Comparison of ENCODE assay signal across 13 mouse cellular contexts in genomic region chr14:29707561-29708335, GRCm38 (mm10). TPM values are rescaled to one million over a fixed set of nuclear protein-coding genes. Genes with fewer than 3 reads are reported as not detected.
DNase-seq lines count a peak whose midpoint lies in the region; ATAC-seq and TF ChIP-seq lines count a peak whose summit lies in the region.
"Had no signal": no experiment of that assay in that cellular context is flagged by ENCODE, and none has a peak within 500 bp of the region (broad histone marks: within the 10 kb centered on the region; RNA-seq: fewer than 3 reads in every experiment).

No protein-coding gene starts in this region.

- H3K4me3 ChIP-seq in cerebellum, adult 2 months (replicated peaks; ENCODE audit: insufficient read depth, low read depth, low read length): peak overlapping the region; percentile 41
- no peak overlapping the region for H3K4me3 ChIP-seq in kidney, embryonic 16.5 days (ENCODE audit: low read length)
- no peak overlapping the region for H3K4me3 ChIP-seq in forebrain, embryonic 16.5 days (replicated peaks; ENCODE audit: low read length)
- H3K4me3 ChIP-seq in midbrain, postnatal 0 days (ENCODE audit: low read depth, low read length): peak overlapping the region; percentile 19; the same call in 1 of the 2 replicates
- no peak overlapping the region for H3K4me3 ChIP-seq in stomach, postnatal 0 days (ENCODE audit: low read depth, low read length)
- H3K4me3 ChIP-seq: liver, embryonic 15.5 days had no signal

- WGBS in cerebellum, adult 2 months: 19% methylated on average over 18 of the region's 18 CpGs
- 33% methylated on average over 18 of the region's 18 CpGs for WGBS in kidney, embryonic 16.5 days
- WGBS in forebrain, embryonic 16.5 days: 36% methylated on average over 18 of the region's 18 CpGs
- WGBS in midbrain, postnatal 0 days: 38% methylated on average over 18 of the region's 18 CpGs
- WGBS in stomach, postnatal 0 days: 40% methylated on average over 17 of the region's 18 CpGs

- ATAC-seq in kidney, embryonic 16.5 days (ENCODE audit: low FRiP score, low TSS enrichment): no peak
- ATAC-seq in forebrain, embryonic 16.5 days: peak; percentile 40
- ATAC-seq in midbrain, postnatal 0 days (ENCODE audit: low FRiP score): peak; percentile 13; the same call in 1 of the 2 replicates
- ATAC-seq in stomach, postnatal 0 days (ENCODE audit: low FRiP score, low TSS enrichment): no peak

- H3K4me1 ChIP-seq in cerebellum, adult 2 months (ENCODE audit: control insufficient read depth, insufficient read depth, low read length): peaks cover 12% of the 10 kb centered on the region
- H3K4me1 ChIP-seq in kidney, embryonic 16.5 days (ENCODE audit: insufficient read depth, low read length): no peaks in the 10 kb centered on the region
- H3K4me1 ChIP-seq in forebrain, embryonic 16.5 days (replicated peaks; ENCODE audit: control insufficient read depth, insufficient read depth, low read length): peaks cover 4% of the 10 kb centered on the region
- H3K4me1 ChIP-seq in midbrain, postnatal 0 days (ENCODE audit: insufficient read depth, low read length): peaks cover 4% of the 10 kb centered on the region; the same call in 1 of the 2 replicates
- no peaks in the 10 kb centered on the region for H3K4me1 ChIP-seq in stomach, postnatal 0 days (replicated peaks; ENCODE audit: control insufficient read depth, insufficient read depth)
- H3K4me1 ChIP-seq: liver, embryonic 15.5 days had no signal

- H3K9ac ChIP-seq in kidney, embryonic 16.5 days (replicated peaks; ENCODE audit: low read length): no peak overlapping the region
- peak overlapping the region; percentile 27; the same call in 1 of the 2 replicates for H3K9ac ChIP-seq in forebrain, embryonic 16.5 days (replicated peaks; ENCODE audit: low read depth, low read length)
- H3K9ac ChIP-seq in midbrain, postnatal 0 days (replicated peaks; ENCODE audit: low read length, poor library complexity, severe bottlenecking): no peak overlapping the region; the same call in 1 of the 2 replicates
- no peak overlapping the region for H3K9ac ChIP-seq in stomach, postnatal 0 days (ENCODE audit: low read length)
- H3K9ac ChIP-seq: liver, embryonic 15.5 days had no signal

- H3K27ac ChIP-seq in cerebellum, adult 2 months (ENCODE audit: insufficient read depth, low read length): no peak overlapping the region
- H3K27ac ChIP-seq in kidney, embryonic 16.5 days (ENCODE audit: low read length): no peak overlapping the region
- no peak overlapping the region for H3K27ac ChIP-seq in forebrain, embryonic 16.5 days (ENCODE audit: low read length)
- no peak overlapping the region for H3K27ac ChIP-seq in midbrain, postnatal 0 days (ENCODE audit: low read depth, low read length)
- no peak overlapping the region for H3K27ac ChIP-seq in stomach, postnatal 0 days (replicated peaks)
- H3K27ac ChIP-seq: liver, embryonic 15.5 days had no signal

- TF ChIP-seq CTCF in cerebellum, adult 2 months (IDR thresholded peaks at IDR 0.05; ENCODE audit: borderline replicate concordance, insufficient read depth, low read depth, low read length): no peak
- TF ChIP-seq CTCF in midbrain, postnatal 0 days (IDR thresholded peaks at IDR 0.05): peak; percentile 30; the same call in 1 of the 2 replicates
- no peak for TF ChIP-seq CTCF in stomach, postnatal 0 days (IDR thresholded peaks at IDR 0.05; ENCODE audit: low read depth)

- no peak for TF ChIP-seq EP300 in stomach, postnatal 0 days (optimal IDR thresholded peaks at IDR 0.05)

- no peaks in the 10 kb centered on the region for H3K36me3 ChIP-seq in kidney, embryonic 16.5 days (ENCODE audit: insufficient read depth, low read length)
- no peaks in the 10 kb centered on the region for H3K36me3 ChIP-seq in forebrain, embryonic 16.5 days (ENCODE audit: control insufficient read depth, insufficient read depth)
- no peaks in the 10 kb centered on the region for H3K36me3 ChIP-seq in midbrain, postnatal 0 days (ENCODE audit: insufficient read depth, low read length)
- H3K36me3 ChIP-seq in stomach, postnatal 0 days (ENCODE audit: control insufficient read depth, insufficient read depth, low read length): no peaks in the 10 kb centered on the region
- H3K36me3 ChIP-seq: liver, embryonic 15.5 days had no signal

- no peaks in the 10 kb centered on the region for H3K27me3 ChIP-seq in cerebellum, adult 2 months (ENCODE audit: control insufficient read depth, insufficient read depth, low read length)
- H3K27me3 ChIP-seq in kidney, embryonic 16.5 days (ENCODE audit: insufficient read depth, low read length): no peaks in the 10 kb centered on the region
- no peaks in the 10 kb centered on the region for H3K27me3 ChIP-seq in forebrain, embryonic 16.5 days (replicated peaks; ENCODE audit: control insufficient read depth, insufficient read depth, low read length)
- H3K27me3 ChIP-seq in midbrain, postnatal 0 days (ENCODE audit: insufficient read depth, low read length): no peaks in the 10 kb centered on the region
- no peaks in the 10 kb centered on the region for H3K27me3 ChIP-seq in stomach, postnatal 0 days (ENCODE audit: control insufficient read depth, insufficient read depth, low read length)
- H3K27me3 ChIP-seq: liver, embryonic 15.5 days had no signal

- DNase-seq in cerebellum, adult 2 months: peak in 1 of 2 experiments; percentile 28
- no peak for DNase-seq in cerebellum, adult 11-12 months
- no peak for DNase-seq in kidney, adult 18-20 months
- DNase-seq in midbrain, postnatal 0 days (ENCODE audit: low spot score): peak; percentile 54
- DNase-seq in stomach, postnatal 0 days (ENCODE audit: low spot score): no peak
- DNase-seq in ovary, postnatal 14 days (ENCODE audit: low spot score): no peak
- DNase-seq: adrenal gland, postnatal 25 days; heart, adult 18-20 months; kidney, adult 11 months; lung, postnatal 36 days had no signal

- TF ChIP-seq POLR2A in cerebellum, adult 2 months (IDR thresholded peaks at IDR 0.05; ENCODE audit: borderline replicate concordance, insufficient read depth, low read length): no peak

- H3K9me3 ChIP-seq in kidney, embryonic 16.5 days (ENCODE audit: low read length): no peaks in the 10 kb centered on the region
- H3K9me3 ChIP-seq in forebrain, embryonic 16.5 days (ENCODE audit: control insufficient read depth, low read length): no peaks in the 10 kb centered on the region
- no peaks in the 10 kb centered on the region for H3K9me3 ChIP-seq in midbrain, postnatal 0 days (ENCODE audit: low read length)
- H3K9me3 ChIP-seq in stomach, postnatal 0 days (ENCODE audit: control insufficient read depth, low read length): no peaks in the 10 kb centered on the region
- H3K9me3 ChIP-seq: liver, embryonic 15.5 days had no signal

- H3K4me2 ChIP-seq in kidney, embryonic 16.5 days (replicated peaks; ENCODE audit: low read depth, low read length): peak overlapping the region; percentile 25; the same call in 1 of the 2 replicates
- H3K4me2 ChIP-seq in forebrain, embryonic 16.5 days (ENCODE audit: low read length): peak overlapping the region; percentile 24
- peak overlapping the region; percentile 38 for H3K4me2 ChIP-seq in midbrain, postnatal 0 days (ENCODE audit: low read depth, low read length, poor library complexity, severe bottlenecking)
- no peak overlapping the region for H3K4me2 ChIP-seq in stomach, postnatal 0 days (replicated peaks; ENCODE audit: low read depth)
- H3K4me2 ChIP-seq: liver, embryonic 15.5 days had no signal

RNA-seq across cellular contexts. Expression of gene Cacna2d3, which starts 13.9 kb away (rescaled TPM):
- 40.2 and 40.3 TPM in 2 replicates for polyA plus RNA-seq in cerebellum, adult 2 months (2012; rRNA removed)
- 2.0 and 2.8 TPM in 2 replicates for polyA plus RNA-seq in kidney, embryonic 16.5 days (2015; fragmentation: Nextera tagmentation; extraction: Ambion mirVana)
- 23.5 and 34.0 TPM in 2 replicates for polyA plus RNA-seq in forebrain, embryonic 16.5 days (2015; fragmentation: Nextera tagmentation; extraction: Ambion mirVana)
- total RNA-seq in midbrain, postnatal 0 days (2014; rRNA removed): 24.0 and 25.5 TPM in 2 replicates
- 27.2 and 32.8 TPM in 2 replicates for polyA plus RNA-seq in midbrain, postnatal 0 days (2015; fragmentation: Nextera tagmentation; extraction: Ambion mirVana)
- polyA plus RNA-seq in stomach, postnatal 0 days (2015; fragmentation: Nextera tagmentation; extraction: Ambion mirVana): 0.98 and 1.1 TPM in 2 replicates

Comparison
In these comparisons a context has a peak if more than half of its experiments do, and no peak if none do; other contexts are left out.
1. H3K4me3 ChIP-seq: peak in cerebellum, adult 2 months (single experiment) and midbrain, postnatal 0 days (single experiment); none in kidney, embryonic 16.5 days (single experiment), forebrain, embryonic 16.5 days (single experiment) and stomach, postnatal 0 days (single experiment).
2. ATAC-seq: peak in forebrain, embryonic 16.5 days (single experiment) and midbrain, postnatal 0 days (single experiment); none in kidney, embryonic 16.5 days (single experiment) and stomach, postnatal 0 days (single experiment).